Mouse (Mus musculus): ENCODE data around the gene Apoa1. TPM values are rescaled to one million over a fixed set of nuclear protein-coding genes. Genes with fewer than 3 reads are reported as not detected.
A peak's percentile ranks its signal among the peaks of the same experiment; 100 is the strongest.

Gene Apoa1
- total and polyA plus RNA-seq, 3 experiments = 1.8 to 16.1 TPM; not detected in 1

DNA sequence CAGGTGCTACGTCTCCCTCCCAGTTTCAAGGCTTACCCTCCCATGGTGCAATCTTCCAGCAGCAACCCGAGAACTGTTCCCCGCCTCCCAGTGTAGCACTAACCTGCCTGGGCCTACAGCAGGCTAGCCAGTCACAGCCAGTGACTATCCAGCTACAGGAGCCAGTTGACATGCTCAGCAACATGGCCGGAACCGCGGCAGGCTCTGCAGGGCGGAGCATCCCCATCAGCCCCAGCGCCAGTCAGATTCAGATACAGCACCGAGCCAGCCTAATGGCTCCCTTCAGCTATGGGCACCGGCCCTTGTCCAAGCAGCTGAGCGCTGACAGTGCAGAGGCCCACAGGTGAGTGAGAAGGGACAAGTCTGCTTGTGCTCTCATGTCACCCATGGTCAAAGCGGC lies 17.9 kb upstream of the Apoa1 start:
- H3K79me2 ChIP-seq (ENCODE audit: control insufficient read depth, insufficient read depth, low read length, poor library complexity) = no peaks in the 10 kb centered on the region

DNA sequence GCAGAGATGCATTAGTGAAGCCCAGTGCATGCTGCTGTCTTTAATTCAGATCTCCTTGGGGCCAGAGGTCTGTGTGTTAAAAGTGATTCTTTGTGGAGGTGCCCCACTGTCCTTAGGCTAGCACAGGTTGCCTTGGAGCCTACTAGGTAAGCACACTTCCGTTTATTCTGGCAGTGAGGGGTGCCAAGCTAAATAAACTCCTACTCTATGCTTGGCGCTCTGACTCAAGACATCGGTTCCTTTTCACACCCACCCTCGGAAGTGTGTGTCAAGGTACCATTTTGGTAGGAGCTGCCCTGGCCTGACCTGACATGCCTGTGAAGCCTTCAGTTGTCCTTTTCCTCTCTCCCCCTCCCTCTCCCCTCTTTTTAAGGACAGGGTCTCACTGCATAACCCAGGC lies 14.1 kb upstream of the Apoa1 start:
- Histone ChIP-seq H3K36me3 (ENCODE audit: control insufficient read depth in 1 of 2, insufficient read depth in 2 of 2, low read length in 2 of 2) (peaks cover 0 to 67% of the 10 kb centered on the region in 2 experiments; a peak in 3 of 4 replicates), H3K9me3 (replicated peaks; ENCODE audit: insufficient read depth, low read length) (no peaks in the 10 kb centered on the region), H3K4me1 (ENCODE audit: control insufficient read depth in 1 of 2, insufficient read depth in 2 of 2, low read length in 2 of 2) (peaks cover 42 to 62% of the 10 kb centered on the region in 2 experiments)

More for the DNA sequence above, 17.9 kb upstream of the Apoa1 start:
- no peaks in the 10 kb centered on the region for H3K27me3 ChIP-seq (ENCODE audit: control insufficient read depth in 1 of 2, insufficient read depth in 2 of 2, low read length in 2 of 2)
- no peak for DNase-seq (ENCODE audit: low read depth, low spot score)
- no peak overlapping the region for H3K9ac ChIP-seq (ENCODE audit: control insufficient read depth, low read depth, low read length, poor library complexity, severe bottlenecking)
- peaks cover 40 to 54% of the 10 kb centered on the region in 2 experiments for H3K4me1 ChIP-seq (ENCODE audit: control insufficient read depth in 1 of 2, insufficient read depth in 2 of 2, low read length in 2 of 2)
- no peaks in the 10 kb centered on the region for H3K9me3 ChIP-seq (replicated peaks; ENCODE audit: insufficient read depth, low read length)
- TF ChIP-seq MAZ (IDR thresholded peaks at IDR 0.05; ENCODE audit: low read depth, low read length) (no peak), POLR2AphosphoS2 (IDR thresholded peaks at IDR 0.05; ENCODE audit: low read length) (no peak), USF2 (IDR thresholded peaks at IDR 0.05; ENCODE audit: borderline replicate concordance in 1 of 2, insufficient read depth in 1 of 2, low read depth in 1 of 2, low read length in 2 of 2) (no peak), HCFC1 (IDR thresholded peaks at IDR 0.05; ENCODE audit: low read depth, low read length) (no peak), ETS1 (IDR thresholded peaks at IDR 0.05; ENCODE audit: low read depth, low read length) (no peak), GATA1 (IDR thresholded peaks at IDR 0.05; ENCODE audit: low read depth, low read length) (no peak), MAFK (IDR thresholded peaks at IDR 0.05; ENCODE audit: borderline replicate concordance, low read depth, low read length) (no peak), GABPA (IDR thresholded peaks at IDR 0.05; ENCODE audit: low read depth, low read length) (no peak)
- peaks cover 0 to 62% of the 10 kb centered on the region in 2 experiments; a peak in 3 of 4 replicates for H3K36me3 ChIP-seq (ENCODE audit: control insufficient read depth in 1 of 2, insufficient read depth in 2 of 2, low read length in 2 of 2)
- no peak overlapping the region for H3K27ac ChIP-seq (ENCODE audit: control insufficient read depth, low read depth, low read length)
- no peak overlapping the region for H3K4me3 ChIP-seq (ENCODE audit: control insufficient read depth in 1 of 2, insufficient read depth in 1 of 2, low read depth in 2 of 2, low read length in 2 of 2)

DNA sequence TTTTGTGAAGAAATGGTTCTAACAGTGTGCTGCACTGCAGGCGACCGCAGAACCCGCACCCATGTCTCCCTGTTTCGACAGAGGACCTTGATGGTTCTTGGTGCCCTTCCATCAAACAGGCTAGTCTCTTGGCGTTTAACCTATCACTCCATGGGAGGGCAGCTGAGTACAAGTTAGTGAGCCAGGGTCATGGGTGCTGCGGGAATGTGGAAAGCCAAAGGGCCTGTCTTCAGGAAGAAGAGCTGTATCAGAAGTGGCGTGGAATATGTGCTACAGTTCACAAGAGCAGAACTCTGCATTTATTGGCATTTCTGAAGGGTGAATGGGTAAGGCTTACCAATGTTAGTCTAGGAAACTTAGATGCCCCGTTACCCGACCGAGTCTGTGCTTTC lies 13.4 kb upstream of the Apoa1 start:
- peak overlapping the region; percentile 99 for H3K27ac ChIP-seq (ENCODE audit: control insufficient read depth, low read depth, low read length)

More for the DNA sequence above, 14.1 kb upstream of the Apoa1 start:
- Histone ChIP-seq H3K4me3 (ENCODE audit: control insufficient read depth in 1 of 2, insufficient read depth in 1 of 2, low read depth in 2 of 2, low read length in 2 of 2) (no peak overlapping the region; a peak in 1 of 4 replicates), H3K9ac (ENCODE audit: control insufficient read depth, low read depth, low read length, poor library complexity, severe bottlenecking) (peak overlapping the region; percentile 60), H3K27ac (ENCODE audit: control insufficient read depth, low read depth, low read length) (peak overlapping the region; percentile 99), H3K79me2 (ENCODE audit: control insufficient read depth, insufficient read depth, low read length, poor library complexity) (no peaks in the 10 kb centered on the region), H3K27me3 (ENCODE audit: control insufficient read depth in 1 of 2, insufficient read depth in 2 of 2, low read length in 2 of 2) (no peaks in the 10 kb centered on the region)
- TF ChIP-seq GATA1 (IDR thresholded peaks at IDR 0.05; ENCODE audit: low read depth, low read length) (no peak), MYB (IDR thresholded peaks at IDR 0.05; ENCODE audit: low read depth, low read length) (no peak), MEF2A (IDR thresholded peaks at IDR 0.05; ENCODE audit: extremely low read depth, insufficient replicate concordance, low read depth, low read length, poor library complexity, severe bottlenecking) (no peak), ZMIZ1 (IDR thresholded peaks at IDR 0.05; ENCODE audit: low read depth, low read length) (no peak), UBTF (IDR thresholded peaks at IDR 0.05; ENCODE audit: borderline replicate concordance, insufficient read depth, low read depth, low read length) (no peak), ZKSCAN1 (IDR thresholded peaks at IDR 0.05; ENCODE audit: low read depth, low read length) (no peak), ELF1 (IDR thresholded peaks at IDR 0.05; ENCODE audit: low read depth, low read length) (no peak), BHLHE40 (IDR thresholded peaks at IDR 0.05; ENCODE audit: borderline replicate concordance, low read depth, low read length) (no peak), TAL1 (IDR thresholded peaks at IDR 0.05; ENCODE audit: low read length) (no peak), MYC (IDR thresholded peaks at IDR 0.05; ENCODE audit: low read depth, low read length) (no peak), USF2 (IDR thresholded peaks at IDR 0.05; ENCODE audit: borderline replicate concordance in 1 of 2, insufficient read depth in 1 of 2, low read depth in 1 of 2, low read length in 2 of 2) (no peak)
- peak; percentile 50 for DNase-seq (ENCODE audit: low read depth, low spot score)

More for the DNA sequence above, 13.4 kb upstream of the Apoa1 start:
- no peak for DNase-seq (ENCODE audit: low read depth, low spot score)
- Histone ChIP-seq H3K4me3 (ENCODE audit: control insufficient read depth in 1 of 2, insufficient read depth in 1 of 2, low read depth in 2 of 2, low read length in 2 of 2) (peak overlapping the region; percentile 15 to 18; a peak in 3 of 4 replicates), H3K27me3 (ENCODE audit: control insufficient read depth in 1 of 2, insufficient read depth in 2 of 2, low read length in 2 of 2) (no peaks in the 10 kb centered on the region), H3K4me1 (ENCODE audit: control insufficient read depth in 1 of 2, insufficient read depth in 2 of 2, low read length in 2 of 2) (peaks cover 42 to 62% of the 10 kb centered on the region in 2 experiments), H3K9ac (ENCODE audit: control insufficient read depth, low read depth, low read length, poor library complexity, severe bottlenecking) (peak overlapping the region; percentile 60), H3K79me2 (ENCODE audit: control insufficient read depth, insufficient read depth, low read length, poor library complexity) (no peaks in the 10 kb centered on the region), H3K36me3 (ENCODE audit: control insufficient read depth in 1 of 2, insufficient read depth in 2 of 2, low read length in 2 of 2) (peaks cover 0 to 67% of the 10 kb centered on the region in 2 experiments; a peak in 3 of 4 replicates), H3K9me3 (replicated peaks; ENCODE audit: insufficient read depth, low read length) (no peaks in the 10 kb centered on the region)
- no peak for TF ChIP-seq KAT2A (conservative IDR thresholded peaks at IDR 0.05; ENCODE audit: low read depth, low read length)
- TF ChIP-seq MAX (IDR thresholded peaks at IDR 0.05; ENCODE audit: low read length) = no peak
- TF ChIP-seq E2F4 (IDR thresholded peaks at IDR 0.05; ENCODE audit: borderline replicate concordance, low read depth, low read length) = no peak
